Mouse (Mus musculus): Measurements from ENCODE around the gene Slc30a3.

Gene Slc30a3

DNA sequence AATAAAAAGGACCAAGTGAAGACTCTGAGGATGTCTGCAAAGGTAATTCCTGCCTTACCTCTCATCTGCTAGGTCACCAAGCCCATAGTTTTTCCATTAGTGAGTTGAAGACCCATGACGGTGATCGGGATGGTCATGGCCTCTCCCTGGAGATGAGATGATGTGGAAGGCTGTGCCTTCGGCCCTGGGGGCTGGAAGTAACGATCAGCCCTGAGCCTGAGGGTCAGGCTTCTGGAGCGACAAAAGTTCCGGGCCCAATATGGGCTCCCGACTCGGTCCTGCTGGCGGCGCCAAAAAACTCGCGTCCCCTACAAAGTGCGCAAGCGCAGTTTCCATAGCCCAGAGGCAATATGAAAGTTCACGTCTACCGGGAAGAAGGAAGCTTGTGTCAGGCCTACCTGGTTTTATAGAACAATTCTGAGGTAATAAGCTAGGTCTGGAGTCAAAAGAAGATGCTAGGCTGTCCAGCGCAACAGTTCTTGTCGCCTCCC, at the start of gene Slc30a3:
Gene Slc30a3, minus strand, starts transcription at position 238 of the 491 bp plus-strand sequence.
- DNase-seq (ENCODE audit: low spot score in 2 of 2) = no peak

DNA sequence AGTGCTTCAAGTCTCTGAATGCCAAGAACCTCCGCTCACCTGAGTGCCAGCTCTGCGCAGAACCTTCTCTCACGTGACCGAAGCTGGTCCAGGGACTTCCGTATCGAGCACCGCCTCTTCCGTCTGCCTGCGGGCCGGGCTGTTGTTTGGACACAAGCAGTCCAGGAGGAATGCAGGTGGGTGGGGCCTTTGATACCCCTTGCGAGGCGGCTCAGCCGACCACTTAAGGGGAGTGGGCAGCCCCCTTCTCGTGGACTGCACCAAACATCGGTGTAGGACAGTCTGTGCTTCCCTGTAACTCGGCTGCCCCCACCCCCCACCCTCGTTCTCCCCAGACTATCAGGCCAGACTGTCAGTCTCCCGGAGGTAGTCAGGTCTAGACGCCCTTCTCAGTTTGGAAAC, 46.1 kb upstream of the Slc30a3 start, which contains the start of gene Mpv17:
Gene Mpv17, minus strand, starts transcription at position 100 of the 402 bp plus-strand sequence.
- DNase-seq (ENCODE audit: low spot score in 2 of 2) = peak; percentile 38 to 60

DNA sequence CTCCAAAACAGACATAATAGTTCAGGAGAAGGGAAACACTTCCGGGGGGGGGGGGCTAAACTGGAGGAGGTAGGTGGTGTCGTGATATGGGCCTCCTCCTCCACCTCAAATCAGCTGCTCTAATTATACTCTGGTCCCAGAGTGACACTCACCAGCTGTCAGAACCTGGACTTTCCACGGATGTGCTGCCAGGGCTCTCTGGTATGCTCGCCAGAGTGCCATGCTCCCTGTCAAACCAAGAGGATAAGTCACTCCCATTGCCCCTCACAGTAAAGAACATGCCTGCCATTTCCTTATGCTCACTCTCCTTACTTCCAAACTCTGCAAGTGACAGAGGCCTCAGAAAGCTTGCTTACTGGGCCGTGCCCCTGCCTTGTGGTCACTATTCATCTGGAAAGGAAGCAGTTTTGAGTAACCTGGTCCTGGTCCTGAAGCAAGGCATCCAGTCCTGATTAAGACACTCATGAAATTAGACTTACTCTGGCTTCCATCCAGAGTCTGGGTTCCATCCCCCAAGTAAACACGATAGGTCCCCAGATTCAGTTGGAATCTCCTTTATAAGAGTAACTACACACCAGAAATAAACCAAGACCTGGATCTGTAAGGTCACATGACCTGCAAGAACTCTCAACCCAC, 45.6 kb upstream of the Slc30a3 start:
- DNase-seq (ENCODE audit: low spot score in 2 of 2) = no peak

DNA sequence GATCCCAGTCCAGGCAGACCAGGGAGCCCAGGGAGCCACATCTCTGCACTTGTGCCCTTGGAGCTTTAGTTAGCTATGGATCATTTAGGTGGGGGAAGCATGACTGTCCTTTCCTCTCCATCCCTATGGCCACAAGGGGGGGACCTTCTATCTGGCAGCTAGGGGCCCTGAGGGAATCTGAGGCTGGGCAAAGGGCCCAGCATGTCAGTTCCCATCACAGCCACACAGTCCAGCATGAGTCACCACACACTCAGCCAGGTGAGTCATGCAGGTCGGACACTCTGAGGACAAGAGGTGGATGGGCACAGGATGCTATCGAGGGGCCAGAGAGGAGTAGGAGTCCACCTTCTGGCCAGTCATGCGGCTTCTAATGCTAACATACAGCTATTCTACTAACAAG, 43.7 kb upstream of the Slc30a3 start:
- no peak for DNase-seq (ENCODE audit: low spot score in 2 of 2)

DNA sequence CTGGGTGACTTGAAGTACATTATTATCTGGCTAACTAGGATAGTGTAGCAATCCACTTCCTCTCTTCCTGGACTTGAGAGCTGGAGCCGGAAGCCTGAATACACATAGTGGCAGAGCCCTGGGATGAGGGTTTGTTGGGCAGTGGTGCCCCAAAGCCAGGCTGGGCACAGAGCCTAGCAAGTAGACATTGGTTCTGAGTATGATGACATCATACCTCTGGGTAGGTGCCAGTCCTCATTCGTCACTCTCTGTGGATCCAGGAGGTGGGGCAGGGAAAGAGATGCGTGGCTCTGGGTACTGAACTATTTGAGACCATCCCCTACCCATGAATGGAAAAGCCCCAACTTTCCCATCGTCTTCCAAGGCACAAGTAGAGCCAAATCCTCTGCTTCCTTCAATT, 41.7 kb upstream of the Slc30a3 start:
- no peak for DNase-seq (ENCODE audit: low spot score in 2 of 2)

DNA sequence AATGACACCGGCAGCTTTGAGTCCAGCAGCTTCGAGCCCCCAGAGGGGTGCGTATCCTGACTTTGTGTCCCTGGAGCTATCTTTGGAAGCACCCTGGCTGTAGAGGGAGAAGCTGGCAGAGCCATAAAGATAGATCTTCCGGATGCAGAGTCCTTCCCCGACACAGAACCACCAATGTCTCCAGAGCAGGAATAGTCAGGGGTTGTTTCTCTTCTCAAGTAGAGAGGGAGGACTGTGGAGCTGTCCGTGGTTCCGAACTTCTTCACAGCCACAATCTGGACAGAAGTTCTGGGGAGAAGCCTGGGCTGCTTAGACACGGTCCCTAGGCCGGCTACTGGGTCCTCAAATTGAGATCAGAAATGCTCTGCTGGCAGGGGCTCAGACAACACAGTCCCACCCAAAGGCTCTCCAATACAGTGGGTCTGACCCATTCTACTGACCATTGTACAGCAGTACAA, 31.0 kb upstream of the Slc30a3 start:
- DNase-seq (ENCODE audit: low spot score in 2 of 2) = no peak

DNA sequence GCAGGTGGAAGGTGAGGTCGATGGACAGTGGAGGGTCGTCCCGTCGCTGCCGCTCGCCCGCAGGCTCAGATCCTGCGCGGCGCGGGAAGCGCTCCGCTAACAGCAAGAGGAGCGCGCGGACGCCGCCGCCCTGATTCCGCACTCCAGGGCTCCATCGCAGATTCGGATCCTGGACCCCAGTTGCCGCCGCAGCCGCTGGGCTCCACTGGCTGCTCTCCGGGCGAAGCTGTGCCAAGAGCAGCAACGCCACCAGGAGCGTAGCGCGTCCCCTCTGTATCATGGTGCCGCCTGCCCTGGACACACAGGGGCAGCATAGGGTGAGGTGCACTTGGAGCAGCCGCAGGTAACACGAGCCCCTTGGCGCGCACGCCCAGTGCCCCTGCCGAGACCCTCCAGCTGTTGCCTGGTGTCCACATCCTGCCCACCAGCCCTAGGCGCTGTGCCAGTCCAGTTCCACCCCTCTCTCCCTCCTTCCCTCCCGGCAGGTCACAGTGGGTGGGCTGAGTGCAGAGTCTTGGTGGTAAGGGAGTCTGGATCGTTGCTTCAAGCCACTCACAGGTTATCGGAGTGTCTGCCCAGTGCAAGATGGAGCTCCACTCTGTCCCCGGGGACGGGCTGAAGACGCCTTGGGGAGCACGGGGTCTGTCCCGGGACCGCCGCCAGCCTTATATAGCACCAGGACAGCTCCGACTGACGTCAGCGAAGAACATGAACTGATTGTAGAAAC, 30.4 kb upstream of the Slc30a3 start, which contains the start of gene Ucn:
Gene Ucn, minus strand, starts transcription at position 589 of the 727 bp plus-strand sequence.
- DNase-seq (ENCODE audit: low spot score in 2 of 2) = no peak

DNA sequence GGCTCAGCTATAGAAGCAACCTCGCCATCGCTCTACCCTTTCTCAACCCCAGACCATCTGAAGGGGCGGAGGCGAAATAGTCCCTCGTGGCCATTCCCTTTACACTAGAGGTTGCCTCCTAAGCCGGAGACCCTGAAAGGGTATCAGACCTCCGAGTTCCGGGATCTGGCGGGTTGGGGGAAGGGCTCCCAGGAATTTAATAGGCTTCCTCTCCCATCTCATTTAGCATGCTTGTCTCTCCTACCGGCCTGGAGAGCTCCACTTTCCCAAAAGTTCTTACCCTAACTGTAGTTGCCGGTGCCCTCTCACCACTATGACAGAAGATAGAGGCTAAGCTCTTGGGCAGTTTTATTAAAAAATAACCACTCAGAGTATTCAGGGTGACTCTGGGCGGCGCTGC, 29.6 kb upstream of the Slc30a3 start:
- DNase-seq (ENCODE audit: low spot score in 2 of 2) = no peak

DNA sequence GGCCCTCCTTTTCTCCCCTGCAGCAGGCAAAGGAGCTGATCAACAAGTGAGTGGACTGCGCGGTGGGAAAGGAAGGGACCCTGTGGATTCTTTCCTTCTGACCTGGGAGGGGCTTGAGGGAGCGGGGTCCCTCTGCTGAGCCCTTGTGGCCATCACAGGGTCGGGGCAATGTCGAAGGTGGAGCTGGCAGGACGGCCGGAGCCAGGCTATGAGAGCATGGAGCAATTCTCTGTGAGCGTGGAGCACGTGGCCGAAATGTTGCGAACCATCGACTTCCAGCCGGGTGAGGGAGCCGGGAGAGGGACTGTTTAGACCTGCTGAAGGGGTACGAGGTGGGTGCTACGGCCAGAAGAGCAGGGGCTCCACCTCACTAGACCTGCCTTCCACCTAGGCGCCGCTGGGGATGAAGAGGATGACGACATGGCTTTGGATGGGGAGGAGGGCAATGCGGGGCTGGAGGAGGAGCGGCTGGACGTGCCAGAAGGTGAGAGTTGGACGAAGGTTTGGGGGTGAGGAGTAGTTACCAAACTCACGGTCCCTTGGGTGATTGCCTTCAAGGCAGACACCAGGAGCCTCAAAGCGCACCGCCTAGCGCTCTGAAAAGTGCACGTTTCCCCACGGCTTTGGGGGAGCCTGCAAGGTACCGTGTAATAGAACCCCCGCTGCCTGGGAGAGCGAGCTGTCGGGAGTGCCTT, 28.8 kb upstream of the Slc30a3 start:
- DNase-seq (ENCODE audit: low spot score in 2 of 2) = no peak

DNA sequence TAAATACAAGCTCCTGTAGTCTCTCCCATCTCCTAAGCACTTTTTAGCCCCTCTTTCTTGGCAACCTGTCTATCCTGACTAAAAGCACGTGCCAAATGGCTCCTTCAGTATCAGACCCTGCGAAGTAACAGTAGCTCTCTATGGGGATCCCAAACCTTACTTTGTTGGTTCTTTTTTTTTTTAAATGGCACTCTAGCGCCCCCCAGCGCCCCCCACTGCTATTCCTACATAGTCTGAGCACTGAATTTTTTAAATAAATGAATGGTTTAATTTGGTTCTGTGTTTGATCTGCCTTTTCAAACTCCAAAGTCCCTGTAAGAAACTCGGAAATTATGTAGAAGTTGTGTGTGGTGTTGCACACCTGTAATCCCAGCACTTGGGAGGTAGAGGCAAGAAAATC, 18.0 kb upstream of the Slc30a3 start:
- no peak for DNase-seq (ENCODE audit: low spot score in 2 of 2)

DNA sequence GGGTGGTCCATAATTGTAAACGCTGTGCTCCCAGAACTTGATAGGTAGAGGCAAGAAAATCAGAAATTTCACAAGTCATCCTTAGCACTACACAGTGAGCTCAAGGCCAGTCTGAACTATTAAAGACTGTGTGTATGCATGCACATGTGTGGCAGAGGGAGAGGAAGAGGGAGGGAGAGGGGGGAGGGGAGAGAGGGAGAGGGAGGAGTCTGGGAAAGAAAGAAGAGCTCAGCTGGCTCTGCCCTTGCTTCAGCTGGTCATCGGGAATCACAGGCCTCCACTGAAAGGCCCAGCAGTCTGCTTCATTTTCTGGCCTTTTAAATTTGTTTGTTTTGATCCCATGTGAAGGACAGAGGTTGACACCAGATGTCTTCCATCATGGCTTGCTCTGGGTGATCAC, 15.4 kb upstream of the Slc30a3 start:
- no peak for DNase-seq (ENCODE audit: low spot score in 2 of 2)

DNA sequence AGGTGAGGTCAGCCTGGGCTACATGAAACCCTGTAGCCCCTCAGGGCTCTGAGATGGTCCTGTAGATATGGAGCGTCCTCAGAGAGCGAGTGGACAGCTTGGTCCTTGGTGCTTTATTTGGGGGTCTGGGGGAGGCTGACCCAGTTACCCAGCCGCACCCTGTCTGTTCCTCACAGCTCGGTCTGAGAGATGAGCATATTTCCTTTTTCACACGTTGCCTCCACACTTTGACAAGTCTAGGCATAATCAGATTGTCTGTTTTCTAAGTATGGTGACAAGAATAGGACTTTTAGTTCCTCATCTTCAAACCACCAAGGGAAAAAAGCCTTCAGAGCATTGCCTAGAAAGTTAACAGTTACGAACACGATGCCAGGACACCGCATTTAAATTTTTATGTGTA, 13.1 kb upstream of the Slc30a3 start:
- DNase-seq (ENCODE audit: low spot score in 2 of 2) = no peak

DNA sequence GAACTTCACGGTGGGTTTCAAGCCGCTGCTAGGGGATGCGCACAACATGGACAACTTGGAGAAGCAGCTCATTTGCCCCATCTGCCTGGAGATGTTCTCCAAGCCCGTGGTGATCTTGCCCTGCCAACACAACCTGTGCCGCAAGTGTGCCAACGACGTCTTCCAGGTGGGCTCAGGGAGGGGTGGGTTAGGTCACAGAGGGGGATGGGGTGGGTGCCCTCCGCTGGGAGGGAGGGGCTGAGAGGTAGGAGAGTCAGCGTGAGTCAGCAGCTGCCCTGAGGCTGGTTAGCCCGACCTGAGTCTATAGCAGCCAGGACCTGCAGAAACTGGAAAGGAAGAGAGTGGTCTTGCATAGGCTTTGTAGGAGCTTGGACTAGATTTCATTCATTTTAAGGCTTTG, 8.9 kb upstream of the Slc30a3 start:
- DNase-seq (ENCODE audit: low spot score in 2 of 2) = no peak

DNA sequence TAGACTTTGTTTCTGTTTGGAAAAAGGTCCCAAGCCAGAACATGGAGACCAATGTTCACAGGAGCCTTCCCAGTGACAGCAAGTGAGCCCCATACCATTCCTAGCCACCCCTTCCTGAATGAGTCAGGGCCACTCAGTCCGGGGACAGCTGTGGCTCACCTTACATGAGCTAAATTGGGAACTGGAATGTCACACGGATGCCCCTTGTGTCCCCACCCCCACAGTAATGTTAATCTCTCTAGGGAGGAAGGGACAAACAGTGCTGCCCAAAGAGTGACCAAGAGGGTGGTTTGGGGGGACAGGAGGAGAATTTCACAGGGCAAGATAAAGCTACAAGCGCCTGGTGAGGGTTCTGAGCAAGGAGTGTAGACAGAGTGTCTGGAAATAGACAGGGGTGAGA, 8.3 kb upstream of the Slc30a3 start, which contains the start of gene Trim54:
Gene Trim54, plus strand, starts transcription at position 359 of the 400 bp plus-strand sequence.
- no peak for DNase-seq (ENCODE audit: low spot score in 2 of 2)

DNA sequence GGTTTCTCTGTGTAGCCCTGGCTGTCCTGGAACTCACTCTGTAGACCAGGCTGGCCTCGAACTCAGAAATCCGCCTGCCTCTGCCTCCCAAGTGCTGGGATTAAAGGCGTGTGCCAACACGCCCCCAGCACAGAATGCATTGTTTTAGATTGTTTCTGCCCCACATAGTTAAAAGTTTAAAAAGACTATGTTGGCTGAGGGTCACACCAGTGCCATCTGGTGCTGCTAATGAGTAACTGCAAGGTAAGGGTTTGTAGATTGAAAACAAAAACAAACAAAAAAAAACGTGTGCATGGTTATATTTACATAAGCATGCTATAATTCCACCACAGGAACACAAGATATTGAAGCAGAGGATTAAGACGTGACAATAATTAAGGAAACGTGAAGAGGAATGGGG, 2.7 kb upstream of the Slc30a3 start:
- DNase-seq (ENCODE audit: low spot score in 2 of 2) = no peak

DNA sequence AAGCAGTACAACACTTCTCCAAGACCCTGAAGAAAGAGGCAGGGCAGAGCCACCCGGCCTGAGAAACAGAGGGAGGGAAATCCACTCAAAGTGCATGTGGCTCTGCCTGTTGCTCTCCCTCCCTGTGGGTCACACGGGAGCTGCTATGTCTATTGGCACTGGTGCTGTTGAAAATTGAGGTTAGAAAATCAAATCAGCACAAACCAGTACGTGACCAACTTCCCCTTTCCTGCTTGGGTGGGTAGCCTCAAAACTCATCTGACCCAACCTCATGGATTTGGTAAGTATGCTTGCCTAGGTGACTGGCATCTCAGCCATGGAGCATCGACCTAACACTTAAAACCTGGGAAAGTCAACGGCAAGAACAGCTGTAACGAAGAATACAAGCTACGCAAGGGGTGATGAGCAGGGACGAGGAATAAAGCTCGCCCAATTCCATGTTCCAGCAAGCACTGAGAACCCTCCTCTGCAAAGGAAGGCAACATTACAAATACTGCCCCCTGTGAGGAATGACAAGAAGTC, 2.2 kb downstream of the Slc30a3 start, which contains the start of gene Dnajc5g:
Gene Dnajc5g, plus strand, starts transcription at position 472 of the 522 bp plus-strand sequence.
- DNase-seq (ENCODE audit: low spot score in 2 of 2) = no peak

DNA sequence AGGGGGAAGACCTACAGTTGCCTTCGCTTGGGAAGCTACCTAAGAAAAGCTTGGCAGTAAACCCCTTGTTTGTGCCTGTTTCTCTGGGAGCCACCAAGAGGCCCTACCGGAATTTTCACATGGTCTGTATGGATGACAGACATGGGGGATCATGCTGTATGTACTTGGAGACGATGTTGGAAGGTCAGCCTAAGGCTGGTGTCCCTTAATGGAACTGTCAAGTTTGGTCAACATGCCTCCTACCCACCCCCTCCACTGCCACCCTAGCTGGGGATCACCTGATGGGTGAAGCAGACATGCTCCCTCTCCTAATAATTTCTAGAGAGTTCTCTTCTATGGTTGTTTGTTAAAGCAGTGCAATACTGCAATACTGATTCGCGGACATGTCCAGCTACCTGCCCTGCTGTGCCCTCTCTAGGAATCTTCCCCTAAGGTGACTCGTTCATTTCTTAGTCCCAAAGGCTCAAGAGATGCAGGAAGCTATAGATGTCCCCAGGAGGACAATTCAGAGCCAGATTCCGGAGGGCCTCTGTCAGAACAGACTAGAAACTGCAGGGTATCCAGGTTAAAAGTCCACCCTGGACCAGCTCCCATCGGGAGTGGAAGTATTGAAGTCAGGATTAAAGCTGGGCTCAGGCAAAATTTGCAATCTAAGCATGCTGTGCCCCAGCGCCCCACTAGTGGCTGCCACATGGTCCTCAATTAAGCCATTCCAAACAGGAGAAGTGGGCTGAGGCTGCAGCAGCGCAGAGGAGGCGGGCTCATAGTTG, 12.1 kb downstream of the Slc30a3 start:
- DNase-seq (ENCODE audit: low spot score in 2 of 2) = no peak

DNA sequence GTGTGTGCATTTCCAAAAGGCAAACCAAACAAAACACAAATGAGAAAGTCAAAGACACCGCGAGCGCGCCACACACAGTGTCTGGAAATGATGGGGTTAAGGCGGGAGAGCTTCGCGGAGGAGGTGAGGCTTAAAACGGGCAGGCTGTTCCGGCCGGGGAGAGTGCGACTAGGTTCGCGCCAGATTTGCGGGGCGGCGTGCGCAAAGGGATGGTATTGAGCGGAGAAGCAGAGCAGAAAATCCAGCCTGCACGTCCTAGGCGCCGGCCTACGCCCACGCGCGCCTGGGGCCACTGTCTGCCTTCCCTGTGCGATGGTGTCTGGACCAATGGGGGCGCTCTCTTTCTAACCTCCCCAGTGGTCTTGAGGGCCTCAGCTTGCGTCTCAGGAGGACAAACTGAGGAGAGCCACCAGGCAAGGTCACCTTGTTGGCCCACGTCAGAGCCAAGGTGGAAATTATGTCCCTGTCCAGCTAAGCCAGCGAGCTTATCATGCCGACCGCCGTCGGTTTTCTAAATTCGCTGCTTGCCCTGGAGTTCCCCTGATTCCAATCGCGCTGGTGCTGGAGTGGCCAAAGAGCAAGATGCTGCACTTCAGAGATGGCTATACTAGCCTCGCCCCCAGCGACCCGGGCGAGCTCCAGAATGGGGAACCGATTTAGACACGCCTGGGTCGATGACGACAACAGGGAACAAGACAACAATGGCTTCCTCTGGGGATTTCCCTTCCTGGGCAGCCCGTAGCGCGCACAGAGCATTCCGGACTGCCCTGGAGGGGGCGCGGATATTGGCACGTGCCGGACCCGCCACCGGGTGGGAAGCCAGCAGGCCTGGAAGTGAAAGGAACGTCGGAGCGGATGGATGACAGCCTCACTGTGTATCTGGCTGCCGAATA, 13.0 kb downstream of the Slc30a3 start:
- peak in 1 of 2 experiments; percentile 44 for DNase-seq (ENCODE audit: low spot score in 2 of 2)

DNA sequence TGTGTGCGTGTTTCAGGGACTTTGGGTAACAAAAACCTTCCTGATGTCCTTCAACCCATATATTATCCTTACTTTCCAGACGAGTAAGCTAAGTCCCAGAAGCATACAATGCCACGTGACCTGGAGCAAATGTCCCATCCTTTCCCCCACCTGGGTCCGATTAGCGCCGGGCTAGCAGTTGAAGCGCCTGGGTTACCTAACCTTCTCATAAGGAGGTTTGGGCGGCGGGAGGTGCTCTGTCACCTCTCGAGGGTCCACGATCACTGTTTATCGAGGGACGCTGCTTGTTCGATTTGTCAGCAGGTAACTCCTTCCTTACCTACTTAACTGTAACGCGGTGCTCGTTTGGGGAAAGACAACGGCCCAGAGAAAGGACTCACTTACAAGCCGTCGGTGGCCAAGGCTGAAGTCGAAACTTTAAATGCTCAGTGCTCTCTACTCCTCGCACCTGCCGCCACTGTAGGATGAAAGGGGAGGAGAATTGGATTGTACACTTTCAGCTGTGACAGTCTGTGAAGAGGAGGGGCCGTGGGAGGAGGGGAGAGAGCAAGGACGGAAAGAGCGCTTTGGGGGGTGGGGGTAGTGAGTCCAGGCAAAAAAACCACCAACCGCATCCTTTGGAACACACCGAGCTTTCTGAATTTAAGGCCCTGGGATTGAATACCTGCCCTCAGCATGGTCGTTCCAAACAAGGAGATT, 13.8 kb downstream of the Slc30a3 start:
- DNase-seq (ENCODE audit: low spot score in 2 of 2) = no peak
